Mouse (Mus musculus): ENCODE data around the gene Gm20877. TPM values are rescaled to one million over a fixed set of nuclear protein-coding genes. Genes with fewer than 3 reads are reported as not detected.
"Not testable (repeated sequence)": the region's sequence is repeated elsewhere in the genome, so short reads cannot be mapped to it uniquely, and the experiment has no call there.

Gene Gm20877
- polyA plus RNA-seq (2012; fragmentation: generic; extraction: Trizol) = not detected
- long read RNA-seq, experiment 1 = 0 reads
- long read RNA-seq, experiment 2 = 0 reads

- not testable (repeated sequence) for H3K36me3 ChIP-seq (ENCODE audit: control insufficient read depth, insufficient read depth); H3K79me2 ChIP-seq (ENCODE audit: control insufficient read depth, insufficient read depth); H3K27me3 ChIP-seq (ENCODE audit: control insufficient read depth, insufficient read depth, insufficient read length); H3K4me3 ChIP-seq (ENCODE audit: insufficient read depth, poor library complexity, severe bottlenecking); H3ac ChIP-seq (ENCODE audit: control insufficient read depth, insufficient read length, low read depth); H3K79me3 ChIP-seq (ENCODE audit: low read depth)
Measured at GRCm38 (mm10) chrY:17093573-17093972, at the start of gene Gm20877. Gm20877 (plus strand) TSS chrY:17093873.
